Mouse (Mus musculus): ENCODE data around the gene Erlin1. TPM values are rescaled to one million over a fixed set of nuclear protein-coding genes. Genes with fewer than 3 reads are reported as not detected.

Gene Erlin1
- total and polyA plus RNA-seq, 3 experiments: 4.1 to 7.8 (median 6.0) TPM

DNA sequence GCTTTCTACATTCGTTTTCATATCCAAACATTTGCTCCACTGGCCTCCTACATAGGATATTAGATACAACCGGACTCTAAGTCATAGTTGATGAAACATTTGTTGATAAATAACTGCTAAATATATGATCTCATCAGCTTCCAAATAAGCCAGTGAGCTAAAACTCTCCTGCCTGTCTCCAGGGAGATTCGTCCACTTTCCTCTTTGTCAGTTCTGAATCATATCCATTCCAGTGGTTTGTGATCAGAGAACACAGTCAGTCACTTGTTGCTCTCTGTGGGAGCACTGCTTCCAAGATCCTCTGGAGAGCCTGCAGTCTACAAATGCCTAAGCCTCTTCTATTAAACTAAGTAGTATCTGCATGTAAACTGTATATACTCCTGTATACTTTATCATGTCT is 9.4 kb downstream of the Erlin1 start:
- no peaks in the 10 kb centered on the region for H3K36me3 ChIP-seq (ENCODE audit: control insufficient read depth, insufficient read depth, low read length)
- H3K27me3 ChIP-seq (ENCODE audit: control insufficient read depth, insufficient read depth, low read length): no peaks in the 10 kb centered on the region
- TF ChIP-seq CTCF (IDR thresholded peaks at IDR 0.05) (no peak), POLR2A (IDR thresholded peaks at IDR 0.05; ENCODE audit: insufficient read depth, low read depth, low read length) (no peak), EP300 (IDR thresholded peaks at IDR 0.05; ENCODE audit: insufficient read depth, low read depth, low read length) (no peak)
- no peaks in the 10 kb centered on the region for H3K4me1 ChIP-seq (ENCODE audit: control insufficient read depth, insufficient read depth, low read length)
- H3K27ac ChIP-seq: no peak overlapping the region
- 69% methylated on average over 3 of the region's 3 CpGs for WGBS
- no peaks in the 10 kb centered on the region for H3K79me2 ChIP-seq (replicated peaks; ENCODE audit: control insufficient read depth, insufficient read depth, low read length)
- intact Hi-C loops (cut with DNase I): no loop called here
- H3K9ac ChIP-seq (ENCODE audit: low read depth, low read length): no peak overlapping the region
- no peak overlapping the region for H3K4me3 ChIP-seq
- DNase-seq: no peak

DNA sequence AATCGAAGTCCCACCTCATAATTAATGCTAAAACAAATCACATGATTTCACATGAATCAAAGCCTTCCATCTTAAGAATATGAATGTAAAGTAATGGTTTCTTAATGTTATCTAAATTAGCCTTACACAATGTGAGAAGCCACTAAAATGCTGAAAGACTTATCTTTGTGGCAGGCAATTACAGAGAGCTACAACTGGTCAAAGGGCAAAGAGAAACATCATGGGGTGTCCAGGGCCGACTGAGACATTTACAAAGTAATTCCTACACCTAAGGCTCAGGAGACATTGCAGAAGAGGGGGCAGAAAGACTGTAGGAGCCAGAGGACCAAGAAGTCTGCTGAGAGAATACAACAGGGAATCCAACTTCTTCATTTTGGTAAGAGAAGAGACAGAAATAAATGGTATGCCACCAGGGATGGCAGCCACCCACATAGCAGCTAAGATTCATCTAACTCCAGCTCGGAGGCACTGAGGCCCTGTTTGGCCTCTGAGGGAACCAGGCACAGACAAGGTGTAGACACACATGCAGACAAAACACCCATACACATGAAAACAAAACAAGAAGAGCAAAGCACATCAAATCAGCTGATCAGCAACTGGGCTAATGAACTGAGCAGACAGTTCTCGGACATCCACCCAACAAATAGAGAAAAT is 14.3 kb downstream of the Erlin1 start:
- H3K27me3 ChIP-seq (ENCODE audit: control insufficient read depth, insufficient read depth, low read length): no peaks in the 10 kb centered on the region
- H3K79me2 ChIP-seq (replicated peaks; ENCODE audit: control insufficient read depth, insufficient read depth, low read length): no peaks in the 10 kb centered on the region
- 83% methylated on average over 4 of the region's 4 CpGs for WGBS
- intact Hi-C loops (cut with DNase I): no loop called here
- H3K4me1 ChIP-seq (ENCODE audit: control insufficient read depth, insufficient read depth, low read length): no peaks in the 10 kb centered on the region
- H3K4me3 ChIP-seq: no peak overlapping the region
- TF ChIP-seq POLR2A (IDR thresholded peaks at IDR 0.05; ENCODE audit: insufficient read depth, low read depth, low read length) (no peak), CTCF (IDR thresholded peaks at IDR 0.05) (no peak), EP300 (IDR thresholded peaks at IDR 0.05; ENCODE audit: insufficient read depth, low read depth, low read length) (no peak)
- H3K36me3 ChIP-seq (ENCODE audit: control insufficient read depth, insufficient read depth, low read length): no peaks in the 10 kb centered on the region
- no peak for DNase-seq
- no peak overlapping the region for H3K9ac ChIP-seq (ENCODE audit: low read depth, low read length)
- H3K27ac ChIP-seq: no peak overlapping the region

DNA sequence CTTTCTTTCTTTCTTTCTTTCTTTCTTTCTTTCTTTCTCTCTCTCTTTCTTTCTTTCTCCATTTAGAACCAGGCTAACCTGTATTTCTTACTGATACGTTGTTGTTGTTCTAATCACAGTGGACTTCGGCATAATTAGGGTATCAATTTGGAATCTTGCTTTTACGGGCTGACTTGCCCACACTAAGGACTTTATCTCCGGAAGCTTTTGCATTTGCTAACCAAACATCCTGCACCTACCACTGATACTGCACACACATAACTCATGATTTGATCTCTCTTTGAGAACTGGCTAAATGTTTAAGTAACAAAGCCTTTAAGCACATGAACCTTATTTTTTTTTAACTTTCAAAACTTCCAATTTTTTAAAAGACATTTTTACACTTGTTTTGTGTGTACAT is 19.2 kb downstream of the Erlin1 start:
- intact Hi-C loops (cut with DNase I): no loop called here
- 66% methylated on average over 4 of the region's 4 CpGs for WGBS

DNA sequence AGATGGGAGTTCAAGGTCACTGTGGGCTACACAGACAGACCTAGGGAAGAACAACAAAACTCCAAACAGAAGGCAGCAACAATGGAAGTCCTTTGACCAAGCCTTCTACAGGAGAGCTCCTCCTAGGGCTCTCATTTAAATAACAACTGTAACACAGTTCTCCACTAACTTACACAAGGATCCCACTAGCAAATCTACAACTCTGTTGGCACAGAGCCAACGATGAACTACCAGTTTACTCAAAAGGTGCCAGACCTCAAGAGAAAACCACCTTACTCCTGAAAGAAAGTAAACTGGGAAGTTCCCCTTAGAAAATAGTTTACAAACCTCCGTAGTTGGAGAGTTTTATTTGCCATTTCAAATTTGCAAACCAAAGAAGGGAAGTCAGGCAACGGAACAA is 20.3 kb downstream of the Erlin1 start:
- Histone ChIP-seq H3K4me3 (no peak overlapping the region), H3K9ac (ENCODE audit: low read depth, low read length) (no peak overlapping the region), H3K79me2 (replicated peaks; ENCODE audit: control insufficient read depth, insufficient read depth, low read length) (no peaks in the 10 kb centered on the region), H3K4me1 (ENCODE audit: control insufficient read depth, insufficient read depth, low read length) (no peaks in the 10 kb centered on the region), H3K27ac (no peak overlapping the region), H3K27me3 (ENCODE audit: control insufficient read depth, insufficient read depth, low read length) (no peaks in the 10 kb centered on the region), H3K36me3 (ENCODE audit: control insufficient read depth, insufficient read depth, low read length) (no peaks in the 10 kb centered on the region)
- intact Hi-C loops (cut with DNase I): no loop called here
- TF ChIP-seq EP300 (IDR thresholded peaks at IDR 0.05; ENCODE audit: insufficient read depth, low read depth, low read length): no peak
- TF ChIP-seq CTCF (IDR thresholded peaks at IDR 0.05): no peak
- no peak for TF ChIP-seq POLR2A (IDR thresholded peaks at IDR 0.05; ENCODE audit: insufficient read depth, low read depth, low read length)
- DNase-seq: no peak
- WGBS: 75% methylated on average over 3 of the region's 3 CpGs

More for the DNA sequence above, 19.2 kb downstream of the Erlin1 start:
- TF ChIP-seq EP300 (IDR thresholded peaks at IDR 0.05; ENCODE audit: insufficient read depth, low read depth, low read length) (no peak), POLR2A (IDR thresholded peaks at IDR 0.05; ENCODE audit: insufficient read depth, low read depth, low read length) (no peak), CTCF (IDR thresholded peaks at IDR 0.05) (no peak)
- Histone ChIP-seq H3K9ac (ENCODE audit: low read depth, low read length) (no peak overlapping the region), H3K27me3 (ENCODE audit: control insufficient read depth, insufficient read depth, low read length) (no peaks in the 10 kb centered on the region), H3K27ac (no peak overlapping the region), H3K79me2 (replicated peaks; ENCODE audit: control insufficient read depth, insufficient read depth, low read length) (no peaks in the 10 kb centered on the region), H3K36me3 (ENCODE audit: control insufficient read depth, insufficient read depth, low read length) (no peaks in the 10 kb centered on the region), H3K4me3 (no peak overlapping the region), H3K4me1 (ENCODE audit: control insufficient read depth, insufficient read depth, low read length) (no peaks in the 10 kb centered on the region)
- no peak for DNase-seq

DNA sequence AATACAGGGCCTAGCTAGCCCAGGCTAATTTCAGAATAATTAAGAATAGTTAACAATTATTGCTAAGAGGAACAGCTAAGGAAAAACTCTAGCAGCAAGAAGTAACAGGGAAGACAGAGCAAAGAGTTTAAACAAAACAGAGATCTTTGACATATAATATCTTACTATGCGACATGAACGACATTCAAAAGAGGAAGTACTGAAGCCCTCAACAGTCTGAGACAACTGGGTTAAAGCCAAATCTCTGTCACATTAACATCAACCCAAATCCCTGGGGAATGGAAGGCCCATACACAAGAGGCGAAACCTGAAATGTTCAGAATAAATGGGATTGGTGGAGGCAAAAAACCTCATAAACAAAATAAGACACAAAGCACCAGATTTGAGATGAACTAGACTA is 23.7 kb downstream of the Erlin1 start:
- Histone ChIP-seq H3K36me3 (ENCODE audit: control insufficient read depth, insufficient read depth, low read length) (no peaks in the 10 kb centered on the region), H3K27me3 (ENCODE audit: control insufficient read depth, insufficient read depth, low read length) (no peaks in the 10 kb centered on the region), H3K4me1 (ENCODE audit: control insufficient read depth, insufficient read depth, low read length) (no peaks in the 10 kb centered on the region), H3K9ac (ENCODE audit: low read depth, low read length) (no peak overlapping the region), H3K27ac (no peak overlapping the region), H3K79me2 (replicated peaks; ENCODE audit: control insufficient read depth, insufficient read depth, low read length) (no peaks in the 10 kb centered on the region), H3K4me3 (no peak overlapping the region)
- TF ChIP-seq CTCF (IDR thresholded peaks at IDR 0.05) (no peak), EP300 (IDR thresholded peaks at IDR 0.05; ENCODE audit: insufficient read depth, low read depth, low read length) (no peak), POLR2A (IDR thresholded peaks at IDR 0.05; ENCODE audit: insufficient read depth, low read depth, low read length) (no peak)
- no peak for DNase-seq
- intact Hi-C loops (cut with DNase I): no loop called here
- WGBS: 58% methylated on average over 3 of the region's 3 CpGs

DNA sequence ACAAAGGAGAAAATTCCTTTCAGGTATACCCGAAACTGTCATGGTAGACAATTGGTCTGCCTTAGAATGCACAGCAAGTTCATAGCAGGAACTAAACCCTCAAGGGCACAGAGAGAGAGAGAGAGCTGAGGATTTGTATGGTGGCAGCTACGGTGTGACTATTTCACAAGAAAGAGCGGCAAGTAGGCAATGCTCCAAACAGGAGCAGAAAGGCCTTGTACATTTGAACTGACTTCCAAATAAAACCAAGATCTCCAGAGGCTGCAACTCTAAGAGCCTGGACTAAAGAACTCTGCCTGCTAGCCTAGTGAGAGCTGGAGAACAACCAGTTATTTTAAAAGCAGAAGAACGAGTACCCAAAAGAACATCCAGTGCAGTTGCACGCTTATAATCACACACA is 27.5 kb downstream of the Erlin1 start:
- no peak overlapping the region for H3K27ac ChIP-seq
- no peaks in the 10 kb centered on the region for H3K79me2 ChIP-seq (replicated peaks; ENCODE audit: control insufficient read depth, insufficient read depth, low read length)
- H3K4me3 ChIP-seq: no peak overlapping the region
- DNase-seq: no peak
- TF ChIP-seq POLR2A (IDR thresholded peaks at IDR 0.05; ENCODE audit: insufficient read depth, low read depth, low read length) (no peak), CTCF (IDR thresholded peaks at IDR 0.05) (no peak), EP300 (IDR thresholded peaks at IDR 0.05; ENCODE audit: insufficient read depth, low read depth, low read length) (no peak)
- intact Hi-C loops (cut with DNase I): no loop called here
- no peaks in the 10 kb centered on the region for H3K27me3 ChIP-seq (ENCODE audit: control insufficient read depth, insufficient read depth, low read length)
- 88% methylated on average over 5 of the region's 5 CpGs for WGBS
- H3K4me1 ChIP-seq (ENCODE audit: control insufficient read depth, insufficient read depth, low read length): no peaks in the 10 kb centered on the region
- H3K36me3 ChIP-seq (ENCODE audit: control insufficient read depth, insufficient read depth, low read length): no peaks in the 10 kb centered on the region
- no peak overlapping the region for H3K9ac ChIP-seq (ENCODE audit: low read depth, low read length)

Data from heart, adult 2 months (tissue).